Mouse (Mus musculus) G1E (cell line): ENCODE results near the gene Lrba. TPM values are rescaled to one million over a fixed set of nuclear protein-coding genes. Genes with fewer than 3 reads are reported as not detected.
A peak's percentile ranks its signal among the peaks of the same experiment; 100 is the strongest.

Experiments
- ATAC-seq: 2 replicates; pipeline ENCODE4 v1.8.0; 2016; ENCODE audit warnings: mild to moderate bottlenecking; ENCODE audit not compliant: insufficient number of reproducible peaks, poor library complexity, low FRiP score, severe bottlenecking; ENCODE audit errors: extremely low read depth
- DNase-seq: peaks from one replicate; pipeline ENCODE4 v3.0.0; 2012; ENCODE audit warnings: low spot score
- H3K27me3 ChIP-seq: 2 replicates; pipeline ENCODE4 v1.6.1; 2012; ENCODE audit warnings: mild to moderate bottlenecking, low read length, inconsistent platforms; ENCODE audit not compliant: insufficient read depth
- H3K36me3 ChIP-seq: replicated peaks from 2 replicates; pipeline ENCODE3; 2012; ENCODE audit warnings: mild to moderate bottlenecking, inconsistent platforms
- H3K4me1 ChIP-seq: 2 replicates; pipeline ENCODE4 v1.6.1; 2012; ENCODE audit warnings: low read depth, low read length, inconsistent platforms, mixed read lengths; ENCODE audit not compliant: insufficient read depth
- H3K4me3 ChIP-seq: 2 replicates; pipeline ENCODE4 v1.5.1; 2012; ENCODE audit warnings: low read depth, mild to moderate bottlenecking, inconsistent platforms, low read length, moderate library complexity, mixed read lengths
- H3K9me3 ChIP-seq: replicated peaks from 2 replicates; pipeline ENCODE4 v1.6.1; 2012; ENCODE audit warnings: inconsistent platforms
- CTCF ChIP-seq: IDR thresholded peaks from 2 replicates; pipeline ENCODE4 v1.5.1; 2012; ENCODE audit warnings: low read depth, low read length, inconsistent platforms, mixed read lengths
- GATA1 ChIP-seq: IDR thresholded peaks from 2 replicates; pipeline ENCODE4 v1.6.1; 2012; ENCODE audit warnings: borderline replicate concordance, low read length, inconsistent platforms, mixed read lengths
- GATA2 ChIP-seq: IDR thresholded peaks from 2 replicates; pipeline ENCODE4 v1.6.1; 2012; ENCODE audit warnings: low read depth, low read length, inconsistent platforms, borderline replicate concordance
- POLR2AphosphoS5 ChIP-seq: IDR thresholded peaks from 2 replicates; pipeline ENCODE4 v1.6.1; 2012; ENCODE audit warnings: low read depth, low read length, inconsistent platforms; ENCODE audit not compliant: insufficient replicate concordance
- TAL1 ChIP-seq: conservative IDR thresholded peaks from 2 replicates; pipeline ENCODE4 v1.6.1; 2012; ENCODE audit warnings: low read depth, low read length, inconsistent platforms, mixed read lengths
- polyA plus RNA-seq: library from polyadenylated mRNA; stranded (reverse); fragments of >175 nt; gene quantifications from 2 replicates; pipeline ENCODE4 v1.2.3, GENCODE M21; 2012
- total RNA-seq, 2 experiments: library from RNA; stranded (forward) in 1 of 2; stranded (reverse) in 1 of 2; fragments of 200-1000 nt in 1 of 2; fragments of >200 nt in 1 of 2; fragmentation: Nextera tagmentation in 1 of 2; gene quantifications; 2 replicates each; pipeline ENCODE4 v1.2.3; 2014 to 2017

Gene Lrba
- total and polyA plus RNA-seq, 3 experiments, result 6.1 to 34.4 (median 30.4) TPM

DNA sequence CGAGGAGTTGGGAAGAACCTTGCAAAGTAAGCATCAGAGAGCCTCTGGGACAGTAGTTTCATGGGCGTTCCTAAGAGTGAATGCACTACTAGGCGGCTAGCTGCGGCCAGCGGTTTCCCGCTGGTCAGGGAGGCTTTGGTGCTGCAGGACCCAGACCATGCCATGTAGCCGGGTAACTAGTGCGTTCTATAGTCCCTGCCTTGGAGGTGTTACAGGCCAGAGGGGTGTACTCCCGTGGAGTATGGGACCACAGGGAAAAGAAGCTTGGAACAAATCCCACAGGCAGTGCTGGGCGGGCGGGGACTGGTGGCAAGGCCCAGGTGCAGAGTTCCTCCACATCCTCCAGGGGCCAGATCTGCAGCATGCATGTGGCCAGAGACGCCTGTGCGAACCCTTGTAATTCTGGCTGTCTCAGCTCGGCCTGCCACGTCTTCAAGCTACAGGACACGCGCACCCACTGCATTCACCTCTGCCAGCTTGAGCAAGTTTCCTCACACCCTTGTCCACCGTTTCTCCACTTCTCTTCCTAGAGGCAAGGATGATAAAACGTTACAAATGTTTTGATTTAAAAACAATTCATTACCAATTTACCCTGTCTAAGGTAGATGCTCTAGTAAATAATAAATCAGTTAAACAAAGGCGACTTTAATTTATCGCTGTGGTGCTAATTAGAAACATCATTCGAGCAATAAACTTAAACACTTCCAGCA lies 326.0 kb downstream of the Lrba start:
- no peaks in the 10 kb centered on the region for H3K27me3 ChIP-seq
- TF ChIP-seq CTCF (no peak), POLR2AphosphoS5 (no peak), GATA2 (no peak), TAL1 (no peak), GATA1 (no peak)
- H3K4me1 ChIP-seq, result peaks cover 25% of the 10 kb centered on the region
- no peak for ATAC-seq
- peaks cover 18% of the 10 kb centered on the region for H3K36me3 ChIP-seq
- no peak for DNase-seq
- H3K9me3 ChIP-seq, result peaks cover 6% of the 10 kb centered on the region
- no peak overlapping the region for H3K4me3 ChIP-seq

DNA sequence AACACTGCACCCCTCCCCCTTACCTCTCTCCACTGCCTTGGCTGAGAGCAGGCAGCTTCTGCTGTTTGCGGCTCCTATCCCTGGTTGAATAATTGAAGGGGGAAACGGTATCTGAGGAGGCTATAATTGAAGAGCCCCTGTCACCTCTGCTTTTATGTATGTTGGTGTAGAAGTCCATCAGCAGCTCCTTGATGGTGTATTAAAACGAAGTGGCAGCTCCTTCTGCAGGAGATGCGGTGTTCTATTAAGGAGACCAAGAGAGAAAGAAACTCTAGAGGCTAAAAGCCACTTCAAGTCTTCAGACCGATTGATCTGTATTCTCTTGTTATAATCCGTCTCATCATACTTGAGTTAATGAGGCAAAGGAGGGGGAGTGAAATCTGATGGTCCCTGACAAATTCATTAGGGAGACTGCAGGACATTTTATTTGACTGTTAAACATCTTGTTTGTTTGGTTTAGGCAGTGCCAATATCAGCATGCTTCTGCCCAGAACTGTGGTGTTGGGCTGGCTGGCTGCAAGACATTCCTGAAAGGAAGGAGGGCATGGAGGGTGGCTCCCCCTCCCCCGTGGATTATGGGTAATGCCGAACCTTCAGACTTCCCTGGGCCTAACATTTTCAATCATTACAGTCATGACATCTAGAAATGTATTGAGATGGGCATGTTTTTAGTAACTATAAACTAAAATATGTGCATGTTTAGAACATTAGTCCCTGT lies 326.7 kb downstream of the Lrba start:
- H3K4me1 ChIP-seq, result peaks cover 25% of the 10 kb centered on the region
- DNase-seq (no peak), ATAC-seq (no peak)
- no peak overlapping the region for H3K4me3 ChIP-seq
- TF ChIP-seq TAL1, result no peak
- TF ChIP-seq CTCF, result no peak
- no peak for TF ChIP-seq GATA2
- no peaks in the 10 kb centered on the region for H3K27me3 ChIP-seq
- peaks cover 18% of the 10 kb centered on the region for H3K36me3 ChIP-seq
- peaks cover 6% of the 10 kb centered on the region for H3K9me3 ChIP-seq

DNA sequence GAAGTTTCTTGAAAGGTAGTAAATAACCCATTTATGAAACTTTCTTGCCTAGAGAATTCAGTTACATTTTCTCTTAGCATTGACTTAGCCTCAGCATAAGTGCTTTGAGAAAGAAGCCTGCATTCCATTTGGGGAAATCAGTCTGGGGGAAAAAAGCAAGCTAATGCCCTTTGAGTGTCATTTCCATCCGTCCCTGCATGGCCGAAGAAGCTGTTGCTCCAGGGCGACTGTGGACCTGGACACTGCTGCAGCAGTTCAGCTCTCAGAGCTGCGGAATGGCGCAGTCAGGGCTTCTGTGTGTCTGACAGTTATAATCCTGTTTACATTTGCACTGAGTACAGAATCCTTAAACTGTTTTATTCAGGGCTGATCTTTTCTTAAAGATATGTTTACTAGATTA lies 327.7 kb downstream of the Lrba start:
- H3K9me3 ChIP-seq, result no peaks in the 10 kb centered on the region
- TF ChIP-seq TAL1 (no peak), GATA2 (no peak), CTCF (no peak), GATA1 (no peak), POLR2AphosphoS5 (no peak)
- H3K27me3 ChIP-seq, result no peaks in the 10 kb centered on the region
- H3K4me3 ChIP-seq, result no peak overlapping the region
- ATAC-seq (no peak), DNase-seq (no peak)
- peaks cover 24% of the 10 kb centered on the region for H3K4me1 ChIP-seq
- peaks cover 11% of the 10 kb centered on the region for H3K36me3 ChIP-seq

DNA sequence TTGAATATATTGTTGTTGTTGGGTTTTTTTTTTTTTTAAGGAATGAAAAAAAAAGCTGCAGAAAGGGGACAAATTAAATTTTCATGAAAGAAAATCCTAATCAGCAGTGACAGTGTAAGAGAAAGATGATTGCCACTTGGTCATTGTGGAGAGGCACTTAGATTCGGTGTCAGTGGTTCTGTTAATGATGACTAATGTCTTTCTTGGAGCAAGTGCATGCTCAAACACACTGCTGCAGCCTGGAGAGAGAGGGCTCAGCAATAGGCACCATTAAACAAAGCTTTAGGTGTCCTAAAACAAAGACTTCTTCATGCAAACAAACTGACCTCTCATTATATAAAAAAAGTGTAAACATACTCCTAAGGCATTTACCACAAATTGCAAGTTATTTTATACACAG lies 334.5 kb downstream of the Lrba start:
- DNase-seq (no peak), ATAC-seq (no peak)
- no peak overlapping the region for H3K4me3 ChIP-seq
- TF ChIP-seq TAL1 (no peak), POLR2AphosphoS5 (no peak), CTCF (no peak), GATA2 (no peak), GATA1 (no peak)
- no peaks in the 10 kb centered on the region for H3K36me3 ChIP-seq
- no peaks in the 10 kb centered on the region for H3K27me3 ChIP-seq
- peaks cover 50% of the 10 kb centered on the region for H3K4me1 ChIP-seq
- no peaks in the 10 kb centered on the region for H3K9me3 ChIP-seq

DNA sequence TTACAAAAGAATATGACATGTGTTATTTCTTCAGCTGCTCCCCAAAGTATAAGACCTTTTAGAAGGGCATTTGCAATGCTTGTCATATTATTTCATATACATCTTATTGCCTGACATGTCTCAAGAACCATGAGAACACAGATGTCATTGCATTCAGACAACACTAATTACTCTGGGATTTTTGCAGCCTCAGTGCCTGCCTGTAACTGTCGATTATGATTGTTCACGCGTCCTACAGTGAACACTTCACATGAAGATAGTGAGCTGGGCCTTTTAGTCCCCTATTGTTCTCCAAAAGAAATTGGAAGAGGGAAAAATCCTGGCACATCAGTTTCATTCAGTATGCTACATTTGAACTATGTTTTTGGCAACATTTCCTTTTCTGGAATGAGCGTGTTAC lies 335.2 kb downstream of the Lrba start:
- Histone ChIP-seq H3K36me3 (no peaks in the 10 kb centered on the region), H3K27me3 (no peaks in the 10 kb centered on the region), H3K4me3 (no peak overlapping the region), H3K4me1 (peaks cover 50% of the 10 kb centered on the region), H3K9me3 (no peaks in the 10 kb centered on the region)
- ATAC-seq (no peak), DNase-seq (no peak)
- no peak for TF ChIP-seq POLR2AphosphoS5
- no peak for TF ChIP-seq GATA2
- no peak for TF ChIP-seq CTCF
- TF ChIP-seq TAL1, result no peak
- no peak for TF ChIP-seq GATA1

DNA sequence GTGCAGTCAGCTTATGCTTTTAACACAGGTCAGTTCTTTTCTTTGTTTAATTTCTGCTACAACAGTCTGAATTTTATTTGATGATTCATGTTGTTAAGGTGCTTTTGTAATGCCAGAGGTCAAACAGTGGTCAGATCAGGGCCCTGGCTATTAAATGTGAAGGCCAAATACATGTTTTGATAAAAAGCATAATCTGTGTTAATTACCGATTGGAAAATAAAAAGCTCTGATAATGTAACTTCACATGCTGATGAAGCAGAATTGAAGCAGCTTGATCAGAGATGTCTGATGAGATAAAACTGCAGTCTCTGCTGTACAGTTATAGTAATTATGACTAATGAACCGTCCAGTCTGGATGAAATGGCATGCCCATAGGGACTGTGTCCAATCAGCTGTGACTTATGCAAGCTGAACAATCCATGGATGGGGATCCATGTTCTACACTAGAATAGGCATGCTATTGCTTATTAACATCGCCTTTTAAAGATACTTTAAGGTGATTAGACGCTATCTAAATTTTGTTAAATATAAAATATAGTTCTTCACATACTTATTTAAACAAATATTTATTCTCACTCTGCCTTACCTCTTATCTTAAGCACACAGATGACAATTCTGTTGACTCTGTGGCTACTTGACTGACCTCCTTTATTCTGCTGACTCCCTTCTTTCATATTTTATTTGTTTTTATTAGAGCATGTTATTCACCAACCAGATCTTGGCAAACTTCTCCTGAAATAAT lies 336.0 kb downstream of the Lrba start:
- Histone ChIP-seq H3K36me3 (no peaks in the 10 kb centered on the region), H3K4me3 (no peak overlapping the region), H3K27me3 (no peaks in the 10 kb centered on the region), H3K9me3 (no peaks in the 10 kb centered on the region), H3K4me1 (peaks cover 50% of the 10 kb centered on the region)
- TF ChIP-seq TAL1 (no peak), GATA1 (no peak), CTCF (no peak), POLR2AphosphoS5 (no peak), GATA2 (no peak)
- DNase-seq (no peak), ATAC-seq (peak; percentile 31; the same call in 1 of the 2 replicates)
